Mouse (Mus musculus): ENCODE results near the gene Ntn1. TPM values are rescaled to one million over a fixed set of nuclear protein-coding genes. Genes with fewer than 3 reads are reported as not detected.

Gene Ntn1
- polyA plus RNA-seq, 1 experiment from 2014 or later: 11.8 TPM

DNA sequence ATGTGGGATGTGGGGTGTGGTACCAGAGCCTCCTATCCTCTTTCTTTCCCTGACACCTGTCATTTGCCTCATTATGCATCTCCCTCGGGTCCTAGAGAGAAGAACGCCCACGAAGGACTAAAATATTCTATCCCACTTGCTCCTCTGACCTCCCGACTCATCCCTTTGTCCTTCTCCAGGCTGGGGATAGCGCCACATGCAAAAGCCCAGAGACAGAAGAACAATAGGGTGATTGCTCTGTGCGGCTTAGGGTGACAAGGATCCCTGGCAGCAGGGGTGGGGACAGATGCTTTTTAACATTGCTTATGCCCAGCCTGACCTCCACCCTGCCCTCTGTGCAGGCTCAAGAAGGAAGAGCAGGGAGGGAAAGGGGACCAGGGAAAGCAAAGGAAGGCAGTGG lies 152.7 kb downstream of the Ntn1 start:
- Histone ChIP-seq H3K36me3 (ENCODE audit: insufficient read depth, low read length) (no peaks in the 10 kb centered on the region), H3K27ac (no peak overlapping the region), H3K4me1 (replicated peaks; ENCODE audit: insufficient read depth, low read length) (no peaks in the 10 kb centered on the region), H3K9ac (ENCODE audit: low read depth, low read length) (no peak overlapping the region), H3K4me3 (replicated peaks; ENCODE audit: low read depth, low read length) (no peak overlapping the region), H3K9me3 (replicated peaks; ENCODE audit: low read length) (no peaks in the 10 kb centered on the region), H3K4me2 (ENCODE audit: low read length) (no peak overlapping the region), H3K27me3 (ENCODE audit: insufficient read depth, low read length) (no peaks in the 10 kb centered on the region)
- DNase-seq (ENCODE audit: low spot score): no peak
- WGBS: 45% methylated on average over 6 of the region's 6 CpGs
- TF ChIP-seq CTCF (IDR thresholded peaks at IDR 0.05; ENCODE audit: low read depth): no peak
- no peak for ATAC-seq (replicated peaks; ENCODE audit: low FRiP score, low read depth)

DNA sequence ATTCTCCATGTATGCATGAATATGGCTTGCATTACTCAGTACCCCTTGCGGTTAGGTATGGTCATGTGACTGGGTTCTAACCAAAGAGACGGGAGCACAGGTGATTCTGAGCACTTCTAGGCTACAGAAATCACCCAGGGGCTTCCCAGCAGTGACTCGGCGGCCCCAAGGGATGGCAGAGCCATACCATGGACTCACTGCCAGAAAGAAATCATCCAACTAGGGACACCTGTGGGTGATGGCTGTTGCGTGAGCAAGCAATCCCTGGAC lies 155.7 kb downstream of the Ntn1 start:
- TF ChIP-seq CTCF (IDR thresholded peaks at IDR 0.05; ENCODE audit: low read depth): no peak
- ATAC-seq (replicated peaks; ENCODE audit: low FRiP score, low read depth) (no peak), DNase-seq (ENCODE audit: low spot score) (no peak)
- no peaks in the 10 kb centered on the region for H3K36me3 ChIP-seq (ENCODE audit: insufficient read depth, low read length)
- H3K4me1 ChIP-seq (replicated peaks; ENCODE audit: insufficient read depth, low read length): no peaks in the 10 kb centered on the region
- no peaks in the 10 kb centered on the region for H3K9me3 ChIP-seq (replicated peaks; ENCODE audit: low read length)
- H3K9ac ChIP-seq (ENCODE audit: low read depth, low read length): no peak overlapping the region
- WGBS: 88% methylated on average over 5 of the region's 5 CpGs
- H3K27ac ChIP-seq: no peak overlapping the region
- H3K4me2 ChIP-seq (ENCODE audit: low read length): no peak overlapping the region
- H3K27me3 ChIP-seq (ENCODE audit: insufficient read depth, low read length): no peaks in the 10 kb centered on the region
- H3K4me3 ChIP-seq (replicated peaks; ENCODE audit: low read depth, low read length): no peak overlapping the region

DNA sequence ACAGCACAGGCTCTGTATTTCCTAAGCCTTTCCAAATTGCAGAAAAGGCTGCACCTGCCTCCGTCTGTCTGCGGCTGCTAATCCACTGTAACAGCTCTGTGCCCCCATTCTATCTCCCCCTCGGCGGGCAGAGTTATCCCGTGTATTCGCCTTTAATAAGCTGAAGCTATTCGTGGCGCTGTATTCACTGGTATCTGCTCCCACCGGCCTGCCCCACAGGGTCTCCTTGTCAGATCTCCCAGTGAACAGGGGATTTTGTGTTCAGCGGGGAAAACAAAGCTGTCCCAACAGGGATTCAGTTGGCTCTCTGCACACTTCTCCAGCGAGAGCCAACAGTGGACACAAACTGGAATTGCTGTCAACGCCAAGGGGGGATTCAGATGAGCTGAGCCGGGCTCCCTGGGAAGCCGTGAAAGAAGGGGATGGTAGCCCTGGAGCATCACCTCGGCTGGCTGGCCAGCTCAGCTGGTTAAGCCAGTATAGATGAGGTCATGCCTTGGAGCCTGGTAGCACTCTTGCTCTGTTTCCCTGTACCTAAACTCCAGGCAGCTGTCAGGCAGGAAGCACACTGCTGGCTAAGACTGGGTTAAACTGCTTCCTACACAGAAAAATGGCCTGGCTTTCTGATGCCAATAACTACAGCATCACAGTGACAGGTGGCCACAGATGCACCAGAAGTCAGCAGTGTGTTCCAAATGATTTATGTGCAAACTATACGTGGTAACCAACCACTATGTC lies 156.2 kb downstream of the Ntn1 start:
- no peak overlapping the region for H3K4me3 ChIP-seq (replicated peaks; ENCODE audit: low read depth, low read length)
- H3K27ac ChIP-seq: no peak overlapping the region
- no peaks in the 10 kb centered on the region for H3K4me1 ChIP-seq (replicated peaks; ENCODE audit: insufficient read depth, low read length)
- H3K36me3 ChIP-seq (ENCODE audit: insufficient read depth, low read length): no peaks in the 10 kb centered on the region
- TF ChIP-seq CTCF (IDR thresholded peaks at IDR 0.05; ENCODE audit: low read depth): no peak
- no peak overlapping the region for H3K9ac ChIP-seq (ENCODE audit: low read depth, low read length)
- DNase-seq (ENCODE audit: low spot score) (no peak), ATAC-seq (replicated peaks; ENCODE audit: low FRiP score, low read depth) (no peak)
- H3K9me3 ChIP-seq (replicated peaks; ENCODE audit: low read length): no peaks in the 10 kb centered on the region
- H3K27me3 ChIP-seq (ENCODE audit: insufficient read depth, low read length): no peaks in the 10 kb centered on the region
- 83% methylated on average over 16 of the region's 16 CpGs for WGBS
- no peak overlapping the region for H3K4me2 ChIP-seq (ENCODE audit: low read length)

DNA sequence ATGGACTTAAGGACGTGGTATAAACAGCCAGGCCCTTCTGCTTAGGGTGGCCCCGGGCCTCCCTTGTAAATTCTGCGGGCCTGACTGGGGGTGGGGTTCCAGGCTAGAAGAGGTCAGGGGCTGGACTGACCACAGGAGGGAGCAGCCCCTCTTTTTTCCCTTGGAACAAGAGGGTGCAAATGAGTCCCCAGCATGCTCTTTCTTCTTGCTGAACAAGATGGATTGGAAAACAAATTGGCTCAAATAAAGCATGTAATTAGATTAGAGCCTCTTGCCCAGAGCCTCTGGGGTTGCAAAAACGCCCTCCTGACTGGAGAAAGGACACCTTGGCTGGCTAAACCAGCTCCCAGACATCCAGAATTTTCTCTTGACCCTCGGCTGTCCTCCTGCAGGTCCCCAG lies 160.9 kb downstream of the Ntn1 start:
- H3K4me1 ChIP-seq (replicated peaks; ENCODE audit: insufficient read depth, low read length): no peaks in the 10 kb centered on the region
- H3K27ac ChIP-seq: no peak overlapping the region
- no peaks in the 10 kb centered on the region for H3K36me3 ChIP-seq (ENCODE audit: insufficient read depth, low read length)
- no peak for ATAC-seq (replicated peaks; ENCODE audit: low FRiP score, low read depth)
- WGBS: 46% methylated on average over 5 of the region's 5 CpGs
- H3K9me3 ChIP-seq (replicated peaks; ENCODE audit: low read length): no peaks in the 10 kb centered on the region
- no peak for DNase-seq (ENCODE audit: low spot score)
- no peak overlapping the region for H3K9ac ChIP-seq (ENCODE audit: low read depth, low read length)
- no peaks in the 10 kb centered on the region for H3K27me3 ChIP-seq (ENCODE audit: insufficient read depth, low read length)
- H3K4me3 ChIP-seq (replicated peaks; ENCODE audit: low read depth, low read length): no peak overlapping the region
- TF ChIP-seq CTCF (IDR thresholded peaks at IDR 0.05; ENCODE audit: low read depth): 0 out of 2 replicates have a peak, but pooled peaks have one; percentile 8
- H3K4me2 ChIP-seq (ENCODE audit: low read length): no peak overlapping the region

DNA sequence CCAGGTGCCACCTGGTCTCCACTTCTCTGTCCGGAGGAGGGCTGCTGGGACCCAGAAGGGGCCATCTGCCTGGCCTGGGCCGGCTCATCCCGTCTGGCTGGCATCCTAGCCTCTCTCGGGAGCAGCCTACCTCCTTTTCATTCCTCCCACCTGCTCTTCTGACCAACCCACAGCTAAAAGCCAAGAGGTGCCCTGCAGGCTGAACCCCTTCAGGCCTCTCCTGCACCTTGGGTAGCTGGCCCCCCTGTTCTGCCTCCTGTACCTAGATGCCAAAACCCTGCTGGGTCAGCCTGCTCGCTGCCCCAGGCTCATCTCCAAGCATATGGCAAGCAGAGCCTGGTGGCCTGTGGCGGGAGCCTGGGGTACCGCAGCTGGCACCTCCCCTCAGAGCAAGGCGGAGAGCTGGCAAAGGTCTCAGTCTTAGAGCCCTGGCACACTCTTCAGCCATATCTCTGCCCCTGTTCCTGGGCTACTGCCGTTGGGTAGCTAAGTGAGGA lies 167.1 kb downstream of the Ntn1 start:
- 83% methylated on average over 9 of the region's 9 CpGs for WGBS
- 0 out of 2 replicates have a peak, but pooled peaks cover 4% of the 10 kb centered on the region for H3K4me1 ChIP-seq (replicated peaks; ENCODE audit: insufficient read depth, low read length)
- no peak for TF ChIP-seq CTCF (IDR thresholded peaks at IDR 0.05; ENCODE audit: low read depth)
- no peak overlapping the region for H3K4me2 ChIP-seq (ENCODE audit: low read length)
- H3K36me3 ChIP-seq (ENCODE audit: insufficient read depth, low read length): no peaks in the 10 kb centered on the region
- H3K9me3 ChIP-seq (replicated peaks; ENCODE audit: low read length): no peaks in the 10 kb centered on the region
- H3K9ac ChIP-seq (ENCODE audit: low read depth, low read length): no peak overlapping the region
- H3K4me3 ChIP-seq (replicated peaks; ENCODE audit: low read depth, low read length): no peak overlapping the region
- H3K27ac ChIP-seq: no peak overlapping the region
- ATAC-seq (replicated peaks; ENCODE audit: low FRiP score, low read depth): no peak
- DNase-seq (ENCODE audit: low spot score): no peak
- no peaks in the 10 kb centered on the region for H3K27me3 ChIP-seq (ENCODE audit: insufficient read depth, low read length)

DNA sequence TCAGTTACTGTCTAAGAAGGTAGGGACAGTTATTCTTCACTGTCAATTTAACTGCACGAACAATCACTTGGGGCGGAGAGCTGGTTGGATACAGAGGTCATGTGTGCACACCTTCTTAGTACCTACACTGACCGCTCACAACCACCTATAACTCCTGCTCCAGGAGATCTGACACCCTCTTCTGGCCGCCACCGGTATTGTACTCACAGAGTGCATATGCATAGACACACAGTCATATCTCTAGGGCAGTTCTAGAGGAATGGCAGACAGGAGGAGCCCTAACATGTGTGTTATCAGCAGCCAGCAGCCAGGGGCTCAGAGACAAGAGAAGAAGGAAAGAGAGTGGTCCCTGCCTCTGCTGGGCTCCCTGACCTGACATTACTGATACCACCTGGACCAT lies 169.1 kb downstream of the Ntn1 start:
- ATAC-seq (replicated peaks; ENCODE audit: low FRiP score, low read depth): no peak
- 95% methylated on average over 5 of the region's 5 CpGs for whole genome bisulfite sequencing
- Histone ChIP-seq H3K27me3 (ENCODE audit: insufficient read depth, low read length) (no peaks in the 10 kb centered on the region), H3K4me2 (ENCODE audit: low read length) (no peak overlapping the region), H3K27ac (no peak overlapping the region), H3K9ac (ENCODE audit: low read depth, low read length) (no peak overlapping the region), H3K9me3 (replicated peaks; ENCODE audit: low read length) (no peaks in the 10 kb centered on the region), H3K36me3 (ENCODE audit: insufficient read depth, low read length) (no peaks in the 10 kb centered on the region), H3K4me1 (replicated peaks; ENCODE audit: insufficient read depth, low read length) (0 out of 2 replicates have a peak, but pooled peaks cover 4% of the 10 kb centered on the region), H3K4me3 (replicated peaks; ENCODE audit: low read depth, low read length) (no peak overlapping the region)
- peak; percentile 43 for TF ChIP-seq CTCF (IDR thresholded peaks at IDR 0.05; ENCODE audit: low read depth)
- no peak for DNase-seq (ENCODE audit: low spot score)
